Mouse (Mus musculus) cerebellum, postnatal 36 days (tissue): ENCODE data around the gene Cdc42ep5.

Experiments
- DNase-seq, 2 experiments: peaks; one replicate each; pipeline ENCODE4 v3.0.0; 2021 to 2022; ENCODE audit warnings: mixed read lengths in 2 of 2

Gene Cdc42ep5

GRCm38 (mm10) chr7:4145552-4146190 is 19.0 kb downstream of the Cdc42ep5 start:
- peak; percentile 60 to 68 for DNase-seq

DNA sequence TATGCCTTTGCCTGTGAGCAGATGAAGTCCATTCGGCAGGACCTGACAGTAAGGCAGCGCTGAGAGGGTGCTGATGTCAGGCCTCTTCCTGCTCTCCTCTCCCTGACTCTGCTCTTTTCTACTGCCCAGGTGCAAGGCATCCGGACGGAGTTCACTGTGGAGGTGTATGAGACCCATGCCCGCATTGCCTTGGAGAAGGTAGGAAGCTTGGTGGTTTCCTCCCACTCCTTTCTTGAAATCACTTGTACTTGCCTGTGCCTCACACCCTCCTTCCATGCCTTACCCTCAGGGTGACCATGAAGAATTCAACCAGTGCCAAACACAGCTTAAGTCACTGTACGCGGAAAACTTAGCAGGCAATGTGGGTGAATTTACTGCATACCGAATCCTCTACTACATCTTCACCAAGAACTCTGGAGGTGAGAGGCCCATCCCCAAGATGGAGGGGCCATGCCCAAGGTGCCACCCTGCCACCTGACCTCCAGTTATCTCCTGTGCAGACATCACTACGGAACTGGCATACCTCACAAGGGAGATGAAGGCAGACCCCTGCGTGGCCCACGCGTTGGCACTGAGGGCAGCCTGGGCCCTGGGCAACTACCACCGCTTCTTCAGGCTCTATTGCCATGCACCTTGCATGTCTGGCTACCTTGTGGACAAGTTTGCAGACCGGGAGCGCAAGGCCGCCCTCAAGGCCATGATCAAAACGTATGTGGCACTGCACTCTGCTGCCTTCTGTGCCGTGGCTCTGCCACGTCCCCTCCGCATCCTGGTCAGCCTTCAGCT is 19.7 kb downstream of the Cdc42ep5 start:
- DNase-seq, result peak in 1 of 2 experiments; percentile 2

DNA sequence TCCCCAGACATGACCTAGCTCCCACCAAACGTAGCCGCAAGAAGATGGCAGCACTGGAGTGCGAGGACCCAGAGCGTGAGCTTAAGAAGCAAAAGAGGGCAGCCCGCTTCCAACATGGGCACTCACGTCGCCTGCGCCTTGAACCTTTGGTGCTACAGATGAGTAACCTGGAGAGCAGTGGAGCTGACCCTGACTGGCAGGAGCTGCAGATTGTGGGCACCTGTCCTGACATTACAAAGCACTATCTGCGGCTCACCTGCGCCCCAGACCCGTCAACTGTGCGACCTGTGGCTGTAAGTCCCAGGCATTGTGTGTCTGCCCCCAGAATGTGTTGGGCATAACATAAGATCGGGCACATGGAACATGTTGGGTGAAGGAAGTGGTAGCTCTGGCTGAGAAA is 20.6 kb downstream of the Cdc42ep5 start:
- DNase-seq, result no peak

DNA sequence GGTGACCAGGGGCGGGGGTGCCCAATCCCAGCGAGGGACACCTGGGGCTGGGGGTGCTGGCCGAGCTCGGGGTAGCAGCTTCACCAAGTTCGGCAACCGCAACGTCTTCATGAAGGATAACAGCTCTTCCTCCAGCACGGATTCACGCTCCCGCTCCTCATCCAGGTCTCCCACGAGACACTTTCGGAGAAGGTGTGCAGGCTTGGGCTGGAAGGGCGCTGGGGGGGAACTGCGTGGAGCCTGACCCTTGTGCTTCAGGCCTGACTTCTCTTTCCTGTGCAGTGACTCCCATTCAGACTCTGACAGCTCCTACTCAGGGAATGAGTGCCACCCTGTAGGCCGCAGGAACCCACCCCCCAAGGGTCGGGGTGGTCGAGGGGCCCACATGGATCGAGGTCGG is 21.2 kb downstream of the Cdc42ep5 start:
- DNase-seq, result peak in 1 of 2 experiments; percentile 2

DNA sequence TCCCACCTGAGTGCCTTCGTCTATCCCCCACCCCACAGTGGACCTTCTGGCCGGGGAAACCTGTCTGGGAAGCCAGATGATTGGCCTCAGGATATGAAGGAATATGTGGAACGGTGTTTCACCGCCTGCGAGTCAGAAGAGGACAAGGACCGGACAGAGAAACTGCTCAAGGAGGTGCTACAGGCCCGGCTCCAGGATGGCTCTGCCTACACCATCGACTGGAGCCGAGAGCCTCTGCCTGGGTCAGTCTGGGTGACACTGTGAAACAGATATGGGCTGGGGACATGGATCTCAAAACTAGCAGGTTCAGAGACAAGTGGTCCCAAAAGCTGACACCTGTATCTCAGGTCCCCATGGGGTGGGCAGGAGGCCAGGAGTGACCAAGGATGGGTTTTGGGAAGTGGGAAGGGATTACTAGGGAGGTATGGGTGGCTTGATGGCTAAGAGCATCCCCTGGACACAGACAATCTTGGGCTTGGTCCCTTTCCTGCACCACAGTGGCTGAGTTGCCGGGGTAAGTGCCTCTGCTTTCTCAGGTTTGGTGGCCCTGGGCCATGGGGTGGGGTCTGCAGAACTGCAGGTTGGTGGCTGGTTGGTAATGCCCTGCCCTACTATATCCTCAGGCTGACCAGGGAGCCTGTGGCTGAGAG is 21.7 kb downstream of the Cdc42ep5 start:
- DNase-seq, result peak in 1 of 2 experiments; percentile 4

DNA sequence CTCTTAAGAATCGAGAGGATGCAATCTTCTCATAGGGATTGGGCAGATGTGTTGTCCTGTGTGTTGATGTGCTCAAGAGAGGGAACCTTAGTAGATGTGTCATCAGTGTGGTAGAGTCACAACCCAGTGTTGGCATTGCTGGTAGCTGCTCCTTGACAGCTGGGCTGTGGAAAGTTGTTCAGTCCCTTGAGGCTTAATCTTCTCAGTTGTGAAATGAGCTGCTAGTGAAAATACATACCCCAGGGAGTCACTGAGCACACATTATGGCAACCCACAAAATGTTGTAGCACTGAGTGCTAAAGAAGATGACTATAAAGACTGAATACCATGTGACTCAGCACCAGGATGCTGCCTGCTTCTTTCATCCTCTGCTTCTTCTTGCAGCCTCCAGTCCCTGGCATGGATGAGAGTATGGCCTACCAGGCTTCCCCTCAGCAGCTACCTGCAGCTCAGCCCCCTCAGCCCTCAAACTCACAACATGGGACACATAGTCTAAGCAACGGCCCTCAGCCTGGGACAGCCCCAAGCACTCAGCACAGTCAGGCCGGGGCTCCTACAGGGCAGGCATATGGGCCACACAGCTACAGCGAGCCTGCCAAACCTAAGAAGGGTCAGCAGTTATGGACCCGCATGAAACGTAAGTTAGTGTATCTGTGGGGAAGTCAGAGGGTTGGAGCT is 22.9 kb downstream of the Cdc42ep5 start:
- DNase-seq, result no peak

DNA sequence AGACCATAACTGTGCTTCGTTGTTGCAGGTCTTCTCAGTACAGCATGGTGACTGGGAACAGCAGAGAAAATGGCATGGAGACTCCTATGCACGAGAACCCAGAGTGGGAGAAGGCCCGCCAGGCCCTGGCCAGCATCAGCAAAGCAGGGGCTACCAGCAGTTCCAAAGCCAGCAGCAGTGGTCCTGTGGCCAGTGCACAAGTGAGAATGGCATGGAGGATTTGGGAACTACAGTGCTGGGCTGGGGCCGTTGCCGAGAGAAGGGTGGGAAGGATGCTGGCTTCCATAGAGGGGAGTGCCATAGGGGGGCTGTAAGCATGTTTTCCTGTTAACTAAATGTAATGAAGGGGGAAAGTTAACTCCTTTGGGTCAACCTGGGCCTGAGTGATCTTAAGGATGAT is 25.3 kb downstream of the Cdc42ep5 start:
- no peak for DNase-seq

GRCm38 (mm10) chr7:4138671-4139070 is 26.0 kb downstream of the Cdc42ep5 start:
- DNase-seq, result peak in 1 of 2 experiments; percentile 1

DNA sequence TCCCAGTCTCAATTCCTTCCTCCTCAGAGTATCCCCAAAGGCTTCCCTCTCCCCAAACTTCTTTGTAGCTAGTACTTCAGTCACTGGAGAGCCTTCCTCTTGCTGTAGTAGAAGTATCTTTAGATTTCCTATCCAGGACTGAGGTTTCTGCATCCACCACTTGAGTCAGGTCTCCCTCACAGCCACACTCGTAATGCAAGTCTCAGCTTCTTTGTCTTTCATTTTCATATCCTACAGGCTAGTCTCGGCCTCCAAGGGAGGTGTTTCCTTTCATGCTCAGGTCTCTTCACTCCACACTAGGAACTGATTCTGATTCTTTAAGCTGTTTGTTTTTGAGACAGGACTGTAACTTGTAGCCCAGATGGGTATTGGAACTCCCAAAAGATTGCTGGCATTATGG is 26.5 kb downstream of the Cdc42ep5 start:
- peak in 1 of 2 experiments; percentile 2 for DNase-seq

- DNase-seq, result peak in 1 of 2 experiments; percentile 12
Observed at GRCm38 (mm10) chr7:4137746-4138145, 26.9 kb downstream of the Cdc42ep5 start.

- peak; percentile 99 to 100 for DNase-seq
Observed at GRCm38 (mm10) chr7:4136771-4137531, 27.7 kb downstream of the Cdc42ep5 start, which contains the start of gene Leng8. TSS of gene Leng8 (plus strand) at chr7:4137039.

DNA sequence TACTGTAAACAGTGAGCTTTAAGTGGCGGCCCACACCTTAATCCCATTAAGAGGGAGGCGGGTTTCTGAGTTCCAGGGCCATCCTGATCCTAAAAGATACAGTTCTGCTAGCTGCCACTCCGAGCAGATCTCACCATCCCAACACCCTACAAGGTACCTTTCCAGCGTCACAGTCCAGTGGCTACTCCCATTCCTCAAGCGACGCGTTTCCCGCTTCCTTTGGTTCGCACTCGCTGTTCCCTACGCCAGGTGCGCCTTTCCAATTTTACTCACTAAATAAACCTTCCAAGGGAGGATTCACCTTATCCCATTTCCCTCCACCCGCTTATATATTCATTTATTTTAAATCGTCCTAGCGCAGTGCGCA is 28.3 kb downstream of the Cdc42ep5 start:
- DNase-seq, result no peak

DNA sequence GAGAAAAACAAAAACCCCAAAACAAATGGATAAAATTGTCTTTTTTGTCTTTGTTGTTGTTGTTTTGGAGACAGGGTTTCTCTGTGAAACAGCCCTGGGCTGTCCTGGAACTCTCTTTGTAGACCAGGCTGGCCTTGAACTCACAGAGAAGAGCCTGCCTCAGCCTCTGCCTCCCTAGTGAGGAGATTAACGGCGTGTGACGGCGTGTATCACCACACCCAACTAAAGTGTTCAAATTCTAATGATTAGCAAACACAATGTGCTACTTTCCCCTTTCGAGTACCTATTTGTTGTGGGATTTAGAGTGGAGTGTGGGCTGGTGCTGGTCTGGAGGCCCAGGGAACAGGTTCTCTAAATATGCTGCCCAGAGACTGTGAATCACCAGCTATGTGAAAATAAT is 29.7 kb downstream of the Cdc42ep5 start:
- no peak for DNase-seq

DNA sequence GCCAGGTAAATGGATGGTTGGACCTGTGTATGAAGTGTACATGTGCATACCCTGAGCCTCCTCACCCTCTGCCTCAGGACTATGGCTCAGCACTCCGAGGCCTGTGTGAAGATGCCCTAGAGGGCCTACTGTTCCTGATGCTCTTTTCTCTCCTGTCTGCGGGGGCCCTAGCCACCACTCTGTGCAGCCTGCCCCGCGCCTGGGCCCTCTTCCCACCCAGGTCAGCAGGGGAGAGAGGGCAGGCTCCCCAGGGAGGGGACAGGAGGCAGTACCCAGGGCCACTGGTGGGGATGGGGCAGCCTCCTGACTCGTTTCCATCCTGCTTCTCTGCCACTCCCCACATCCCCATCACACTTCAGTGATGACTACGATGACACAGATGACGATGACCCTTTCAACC is 31.7 kb downstream of the Cdc42ep5 start:
- DNase-seq, result no peak

DNA sequence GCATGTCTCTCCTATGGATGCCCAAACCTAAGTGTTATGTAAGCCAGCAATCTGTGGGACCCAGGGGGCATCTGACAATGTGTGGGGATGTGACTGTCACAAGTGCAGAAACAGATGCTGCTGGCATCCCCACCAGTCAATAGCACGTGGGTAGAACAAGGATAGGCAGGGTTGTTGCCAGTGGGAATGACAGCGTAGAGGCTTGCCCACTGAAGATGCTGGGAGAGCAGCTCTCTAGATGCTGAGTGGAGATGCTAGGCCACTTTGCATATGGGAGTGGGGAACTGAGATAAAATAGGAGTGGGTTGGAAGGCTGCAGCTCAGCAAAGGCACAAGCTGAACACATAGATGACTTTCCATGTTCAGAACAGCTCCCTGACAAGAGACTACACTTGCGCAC is 32.1 kb downstream of the Cdc42ep5 start:
- DNase-seq, result no peak

GRCm38 (mm10) chr7:4131964-4132363 is 32.7 kb downstream of the Cdc42ep5 start:
- no peak for DNase-seq

GRCm38 (mm10) chr7:4130686-4131452 is 33.8 kb downstream of the Cdc42ep5 start:
- DNase-seq, result peak; percentile 89 to 93

GRCm38 (mm10) chr7:4128860-4129259 is 35.8 kb downstream of the Cdc42ep5 start:
- DNase-seq, result no peak

DNA sequence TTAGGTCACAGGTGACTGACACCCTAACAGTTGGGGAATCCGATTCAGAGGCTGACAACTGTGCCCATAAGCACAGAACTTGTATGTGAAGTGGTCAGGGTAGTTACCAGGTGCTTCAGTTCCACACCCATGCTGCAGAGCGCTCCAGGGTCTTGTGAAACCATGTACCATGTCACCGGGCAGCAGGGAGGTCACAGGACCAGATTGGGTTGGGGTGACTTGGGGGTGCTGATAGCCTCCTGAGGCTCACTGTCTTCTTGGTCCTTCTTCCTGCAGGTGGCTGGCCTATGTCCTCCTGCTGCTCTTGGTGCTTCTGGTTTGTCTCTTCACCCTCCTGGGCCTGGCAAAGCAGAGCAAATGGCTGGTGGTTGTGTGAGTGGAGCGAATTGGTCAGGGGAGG is 36.8 kb downstream of the Cdc42ep5 start:
- DNase-seq, result no peak

- DNase-seq, result no peak
Observed at GRCm38 (mm10) chr7:4126992-4127785, 37.5 kb downstream of the Cdc42ep5 start.

DNA sequence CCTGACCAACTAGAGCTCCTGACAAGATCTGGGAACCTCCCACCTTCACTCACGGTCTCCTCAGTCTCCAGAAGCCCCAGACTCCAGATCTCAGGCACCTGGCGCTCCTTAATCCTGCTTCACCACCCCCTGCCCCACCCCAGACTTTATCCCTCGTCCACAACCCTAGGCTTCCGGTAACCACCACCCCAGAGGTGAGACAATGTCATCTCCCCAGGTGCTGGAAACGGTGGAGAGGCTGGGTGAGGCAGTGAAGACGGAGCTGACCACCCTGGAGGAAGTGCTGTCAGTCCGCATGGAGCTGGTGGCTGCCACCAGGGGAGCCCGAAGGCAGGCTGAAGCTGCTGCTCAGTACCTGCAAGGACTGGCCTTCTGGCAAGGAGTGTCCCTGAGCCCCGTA is 39.4 kb downstream of the Cdc42ep5 start:
- DNase-seq, result no peak
